Mouse (Mus musculus): ENCODE measurements around the gene Angel1. TPM values are rescaled to one million over a fixed set of nuclear protein-coding genes. Genes with fewer than 3 reads are reported as not detected.

Gene Angel1
- total RNA-seq (2012; rRNA removed), result 13.7 and 21.7 TPM in 2 replicates

GRCm38 (mm10) chr12:86726120-86726640 is at the start of gene Angel1:
Gene Angel1, minus strand, starts transcription at chr12:86726460.
- H3K36me3 ChIP-seq (ENCODE audit: control insufficient read depth, insufficient read depth, low read length, poor library complexity, severe bottlenecking), result peaks cover 7% of the 10 kb centered on the region; the same call in 1 of the 2 replicates
- peaks cover 0 to 2% of the 10 kb centered on the region in 2 experiments; a peak in 1 of 4 replicates for H3K4me1 ChIP-seq (ENCODE audit: control insufficient read depth in 2 of 2, insufficient read depth in 2 of 2, low read length in 2 of 2, poor library complexity in 1 of 2)
- in situ Hi-C loops (cut with MboI; ENCODE audit: low sequenced_read_pairs in 2 of 2, unreplicated experiment in 2 of 2), result no loop called here
- H3K9me3 ChIP-seq (ENCODE audit: control insufficient read depth, insufficient read depth, low read depth, low read length), result no peaks in the 10 kb centered on the region
- peak; percentile 98 for DNase-seq (ENCODE audit: low read depth, low spot score)
- H3K4me3 ChIP-seq (ENCODE audit: insufficient read depth in 1 of 2, low read depth in 1 of 2, low read length in 2 of 2, poor library complexity in 1 of 2, severe bottlenecking in 1 of 2), result peak within 1 kb of the TSS; percentile 82 to 86
- H3K27ac ChIP-seq (ENCODE audit: insufficient read depth, low read depth, low read length, poor library complexity, severe bottlenecking), result no peak within 1 kb of the TSS
- no peak for TF ChIP-seq CHD2 (IDR thresholded peaks at IDR 0.05; ENCODE audit: low read depth, low read length)
- TF ChIP-seq ZNF384 (IDR thresholded peaks at IDR 0.05; ENCODE audit: low read depth, low read length), result peak; percentile 88
- TF ChIP-seq HCFC1 (IDR thresholded peaks at IDR 0.05; ENCODE audit: borderline replicate concordance, insufficient read depth, low read length), result peak; percentile 72; the same call in 1 of the 2 replicates
- peak within 1 kb of the TSS; percentile 87 for H3K9ac ChIP-seq (ENCODE audit: insufficient read depth, low read depth, low read length, poor library complexity, severe bottlenecking)

- Histone ChIP-seq H3K36me3 (ENCODE audit: control insufficient read depth, insufficient read depth, low read length, poor library complexity, severe bottlenecking) (no peaks in the 10 kb centered on the region), H3K4me3 (ENCODE audit: insufficient read depth in 1 of 2, low read depth in 1 of 2, low read length in 2 of 2, poor library complexity in 1 of 2, severe bottlenecking in 1 of 2) (no peak overlapping the region), H3K27ac (ENCODE audit: insufficient read depth, low read depth, low read length, poor library complexity, severe bottlenecking) (no peak overlapping the region), H3K9me3 (ENCODE audit: control insufficient read depth, insufficient read depth, low read depth, low read length) (no peaks in the 10 kb centered on the region), H3K9ac (ENCODE audit: insufficient read depth, low read depth, low read length, poor library complexity, severe bottlenecking) (no peak overlapping the region), H3K4me1 (ENCODE audit: control insufficient read depth in 2 of 2, insufficient read depth in 2 of 2, low read length in 2 of 2, poor library complexity in 1 of 2) (peaks cover 6 to 23% of the 10 kb centered on the region in 2 experiments)
- no peak for TF ChIP-seq CHD2 (IDR thresholded peaks at IDR 0.05; ENCODE audit: low read depth, low read length)
- DNase-seq (ENCODE audit: low read depth, low spot score), result no peak
- in situ Hi-C loops (cut with MboI; ENCODE audit: low sequenced_read_pairs in 2 of 2, unreplicated experiment in 2 of 2), result no loop called here
Measured at GRCm38 (mm10) chr12:86775561-86776280, 49.5 kb upstream of the Angel1 start.

DNA sequence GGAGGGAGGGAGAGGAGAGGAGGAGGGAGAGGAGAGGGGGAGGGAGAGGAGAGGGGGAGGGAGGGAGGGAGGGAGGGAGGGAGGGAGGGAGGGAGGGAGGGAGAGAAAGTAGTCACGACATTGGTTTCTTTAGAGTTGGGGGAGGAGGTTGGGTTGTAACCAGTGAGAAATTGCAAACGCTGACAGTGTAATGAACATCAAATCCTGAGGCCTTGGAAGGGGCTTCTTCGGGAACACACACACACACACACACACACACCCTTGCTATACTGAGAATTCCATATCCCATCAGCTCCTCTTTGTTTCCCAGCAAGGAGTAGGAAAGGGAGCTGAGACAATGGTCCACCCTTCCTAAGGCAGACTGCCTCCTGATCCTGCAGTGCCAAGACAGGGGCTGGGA is 46.3 kb upstream of the Angel1 start:
- Histone ChIP-seq H3K9me3 (ENCODE audit: control insufficient read depth, insufficient read depth, low read depth, low read length) (no peaks in the 10 kb centered on the region), H3K36me3 (ENCODE audit: control insufficient read depth, insufficient read depth, low read length, poor library complexity, severe bottlenecking) (no peaks in the 10 kb centered on the region), H3K4me1 (ENCODE audit: control insufficient read depth in 2 of 2, insufficient read depth in 2 of 2, low read length in 2 of 2, poor library complexity in 1 of 2) (peaks cover 10 to 23% of the 10 kb centered on the region in 2 experiments; a peak in 3 of 4 replicates), H3K4me3 (ENCODE audit: insufficient read depth in 1 of 2, low read depth in 1 of 2, low read length in 2 of 2, poor library complexity in 1 of 2, severe bottlenecking in 1 of 2) (no peak overlapping the region), H3K27ac (ENCODE audit: insufficient read depth, low read depth, low read length, poor library complexity, severe bottlenecking) (no peak overlapping the region), H3K9ac (ENCODE audit: insufficient read depth, low read depth, low read length, poor library complexity, severe bottlenecking) (no peak overlapping the region)
- no peak for DNase-seq (ENCODE audit: low read depth, low spot score)
- in situ Hi-C loops (cut with MboI; ENCODE audit: low sequenced_read_pairs in 2 of 2, unreplicated experiment in 2 of 2), result no loop called here
- TF ChIP-seq MAFK (IDR thresholded peaks at IDR 0.05; ENCODE audit: insufficient read depth, low read depth, low read length) (no peak), HCFC1 (IDR thresholded peaks at IDR 0.05; ENCODE audit: borderline replicate concordance, insufficient read depth, low read length) (no peak), CHD2 (IDR thresholded peaks at IDR 0.05; ENCODE audit: low read depth, low read length) (no peak), ZNF384 (IDR thresholded peaks at IDR 0.05; ENCODE audit: low read depth, low read length) (no peak), ZC3H11A (IDR thresholded peaks at IDR 0.05; ENCODE audit: borderline replicate concordance, low read depth, low read length) (no peak)

DNA sequence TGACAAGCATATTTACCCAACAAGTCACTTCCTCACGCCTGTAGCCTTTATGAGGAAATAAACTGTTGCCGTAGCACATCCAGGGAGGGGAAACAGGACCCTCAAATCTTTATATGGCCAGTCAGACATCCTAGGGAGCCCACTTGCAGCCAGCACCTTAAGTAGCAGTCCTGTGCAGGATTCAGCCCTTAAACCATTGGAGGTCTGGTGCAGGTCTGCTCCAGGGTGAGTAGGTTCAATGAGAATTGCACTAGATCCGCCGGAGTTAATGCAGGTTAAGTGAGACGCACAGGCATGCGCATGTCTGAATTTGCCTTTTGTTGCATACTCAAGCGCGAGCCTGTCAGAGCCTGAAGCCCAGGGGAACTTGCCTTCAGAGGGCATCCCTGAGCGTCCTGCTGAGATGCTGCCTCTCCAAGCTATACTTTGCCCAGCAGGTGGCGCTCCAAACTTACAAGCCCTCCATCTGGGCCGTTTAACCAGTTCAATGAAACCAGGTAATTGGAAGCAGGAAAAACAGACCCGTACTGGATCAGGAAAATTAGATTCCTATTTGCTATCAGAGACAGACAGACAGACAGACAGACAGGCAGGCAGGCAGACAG is 45.7 kb upstream of the Angel1 start:
- no peak overlapping the region for H3K4me3 ChIP-seq (ENCODE audit: insufficient read depth in 1 of 2, low read depth in 1 of 2, low read length in 2 of 2, poor library complexity in 1 of 2, severe bottlenecking in 1 of 2)

More for the DNA sequence above, 45.7 kb upstream of the Angel1 start:
- peaks cover 10 to 23% of the 10 kb centered on the region in 2 experiments; a peak in 3 of 4 replicates for H3K4me1 ChIP-seq (ENCODE audit: control insufficient read depth in 2 of 2, insufficient read depth in 2 of 2, low read length in 2 of 2, poor library complexity in 1 of 2)
- in situ Hi-C loops (cut with MboI; ENCODE audit: low sequenced_read_pairs in 2 of 2, unreplicated experiment in 2 of 2), result no loop called here
- no peaks in the 10 kb centered on the region for H3K36me3 ChIP-seq (ENCODE audit: control insufficient read depth, insufficient read depth, low read length, poor library complexity, severe bottlenecking)
- peak; percentile 99 for DNase-seq (ENCODE audit: low read depth, low spot score)
- no peak overlapping the region for H3K27ac ChIP-seq (ENCODE audit: insufficient read depth, low read depth, low read length, poor library complexity, severe bottlenecking)
- H3K9me3 ChIP-seq (ENCODE audit: control insufficient read depth, insufficient read depth, low read depth, low read length), result no peaks in the 10 kb centered on the region
- TF ChIP-seq ZC3H11A (IDR thresholded peaks at IDR 0.05; ENCODE audit: borderline replicate concordance, low read depth, low read length) (peak; percentile 95), CHD2 (IDR thresholded peaks at IDR 0.05; ENCODE audit: low read depth, low read length) (no peak)
- peak overlapping the region; percentile 17; the same call in 1 of the 2 replicates for H3K9ac ChIP-seq (ENCODE audit: insufficient read depth, low read depth, low read length, poor library complexity, severe bottlenecking)
